Mouse (Mus musculus) kidney, adult 2 months (tissue): ENCODE results near the gene Osbpl3.

Experiments used
- CTCF ChIP-seq: fragments of 200-500 bp; conservative IDR thresholded peaks from 2 replicates; pipeline ENCODE4 v1.5.1; 2011; ENCODE audit warnings: low read depth, mild to moderate bottlenecking, control low read depth, low read length, moderate library complexity, mixed read lengths; ENCODE audit not compliant: insufficient read depth, insufficient read length
- POLR2A ChIP-seq: fragments of 200-500 bp; IDR thresholded peaks from one replicate; pipeline ENCODE4 v1.6.1; 2011; ENCODE audit warnings: low read depth, low read length, control low read depth

DNA sequence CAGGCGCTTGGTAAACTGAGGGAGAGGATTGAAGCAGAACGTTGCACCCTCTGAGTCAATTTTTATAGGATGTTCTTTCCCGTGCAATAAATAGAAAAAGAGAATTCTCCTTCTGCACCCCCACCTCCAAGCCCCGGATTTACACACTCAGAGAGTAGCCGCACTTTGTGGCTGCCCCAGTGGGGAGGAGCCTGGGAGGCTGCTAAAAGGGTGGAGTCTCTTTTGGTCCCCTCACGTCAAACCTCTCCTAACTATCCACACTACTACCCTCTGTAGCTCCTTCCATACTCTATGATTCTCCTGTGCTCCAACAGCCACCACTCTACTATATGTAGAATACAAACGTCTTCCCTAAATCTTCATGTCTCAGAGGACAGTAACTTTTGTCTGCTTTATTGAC lies 193.7 kb downstream of the Osbpl3 start:
- TF ChIP-seq CTCF (no peak), POLR2A (no peak)
